Mouse (Mus musculus) myocyte (in vitro differentiated cells): ENCODE measurements at regions not wholly inside any gene's neighbourhood (a gene's known extent, or its start where the extent isn't known, plus 50 kb on each side); places are given as distances from the start of the nearest gene placed in this dataset.
"Not testable (repeated sequence)": the region's sequence is repeated elsewhere in the genome, so short reads cannot be mapped to it uniquely, and the experiment has no call there.

Experiments
- H3K27me3 ChIP-seq: one replicate; pipeline ENCODE4 v1.6.1; 2011; ENCODE audit not compliant: control insufficient read depth, insufficient read depth, insufficient read length
- H3K36me3 ChIP-seq: one replicate; pipeline ENCODE4 v1.6.1; 2011; ENCODE audit not compliant: control insufficient read depth, insufficient read depth
- H3K4me2 ChIP-seq: one replicate; pipeline ENCODE4 v1.6.1; 2011; ENCODE audit warnings: low read depth, control low read depth
- H3K4me3 ChIP-seq: one replicate; pipeline ENCODE4 v1.5.1; 2011; ENCODE audit warnings: mild to moderate bottlenecking, control low read depth, moderate library complexity
- H3K79me2 ChIP-seq: one replicate; pipeline ENCODE4 v1.6.1; 2011; ENCODE audit not compliant: control insufficient read depth, insufficient read depth
- H3ac ChIP-seq: one replicate; pipeline ENCODE4 v1.6.1; 2011; ENCODE audit not compliant: control insufficient read depth, insufficient read length
- CEBPB ChIP-seq: IDR thresholded peaks from 2 replicates; pipeline ENCODE4 v1.6.1; 2011; ENCODE audit warnings: mild to moderate bottlenecking, moderate library complexity; ENCODE audit not compliant: poor library complexity, insufficient read depth, severe bottlenecking
- E2F4 ChIP-seq: IDR thresholded peaks from one replicate; pipeline ENCODE4 v1.6.1; 2011; ENCODE audit warnings: mild to moderate bottlenecking, control low read depth, moderate library complexity; ENCODE audit not compliant: insufficient read depth
- MAX ChIP-seq: IDR thresholded peaks from one replicate; pipeline ENCODE4 v1.6.1; 2011; ENCODE audit warnings: low read depth, mild to moderate bottlenecking, control low read depth
- MYOD1 ChIP-seq, 3 experiments: IDR thresholded peaks; one replicate each; pipeline ENCODE4 v1.6.1; 2011; ENCODE audit warnings: control low read depth in 2 of 3, low read depth in 2 of 3, mild to moderate bottlenecking in 2 of 3, moderate library complexity in 1 of 3; ENCODE audit not compliant: insufficient read length in 2 of 3, control insufficient read depth in 1 of 3
- MYOG ChIP-seq, 3 experiments: IDR thresholded peaks; one replicate each; pipeline ENCODE4 v1.6.1; 2011; ENCODE audit warnings: control low read depth in 2 of 3, low read depth in 2 of 3, mild to moderate bottlenecking in 2 of 3; ENCODE audit not compliant: insufficient read length in 2 of 3, control insufficient read depth in 1 of 3, insufficient read depth in 1 of 3
- POLR2A ChIP-seq: IDR thresholded peaks from one replicate; pipeline ENCODE4 v1.6.1; 2011; ENCODE audit warnings: low read depth, mild to moderate bottlenecking, control low read depth, moderate library complexity; ENCODE audit not compliant: insufficient read length
- POLR2AphosphoS2 ChIP-seq: IDR thresholded peaks from one replicate; pipeline ENCODE4 v1.6.1; 2011; ENCODE audit warnings: low read depth, control low read depth; ENCODE audit not compliant: insufficient read length
- REST ChIP-seq: IDR thresholded peaks from one replicate; pipeline ENCODE4 v1.6.1; 2011; ENCODE audit warnings: mild to moderate bottlenecking, control low read depth, moderate library complexity; ENCODE audit not compliant: insufficient read depth, insufficient read length
- SRF ChIP-seq: IDR thresholded peaks from one replicate; pipeline ENCODE4 v1.6.1; 2011; ENCODE audit warnings: low read depth; ENCODE audit not compliant: control insufficient read depth, insufficient read length
- TCF12 ChIP-seq: IDR thresholded peaks from one replicate; pipeline ENCODE4 v1.6.1; 2011; ENCODE audit warnings: mild to moderate bottlenecking, control low read depth; ENCODE audit not compliant: poor library complexity, insufficient read depth, severe bottlenecking
- TCF3 ChIP-seq: IDR thresholded peaks from one replicate; pipeline ENCODE4 v1.6.1; 2011; ENCODE audit warnings: low read depth, control low read depth; ENCODE audit not compliant: insufficient read length
- USF1 ChIP-seq: IDR thresholded peaks from one replicate; pipeline ENCODE4 v1.6.1; 2011; ENCODE audit warnings: low read depth, mild to moderate bottlenecking, control low read depth, moderate library complexity

DNA sequence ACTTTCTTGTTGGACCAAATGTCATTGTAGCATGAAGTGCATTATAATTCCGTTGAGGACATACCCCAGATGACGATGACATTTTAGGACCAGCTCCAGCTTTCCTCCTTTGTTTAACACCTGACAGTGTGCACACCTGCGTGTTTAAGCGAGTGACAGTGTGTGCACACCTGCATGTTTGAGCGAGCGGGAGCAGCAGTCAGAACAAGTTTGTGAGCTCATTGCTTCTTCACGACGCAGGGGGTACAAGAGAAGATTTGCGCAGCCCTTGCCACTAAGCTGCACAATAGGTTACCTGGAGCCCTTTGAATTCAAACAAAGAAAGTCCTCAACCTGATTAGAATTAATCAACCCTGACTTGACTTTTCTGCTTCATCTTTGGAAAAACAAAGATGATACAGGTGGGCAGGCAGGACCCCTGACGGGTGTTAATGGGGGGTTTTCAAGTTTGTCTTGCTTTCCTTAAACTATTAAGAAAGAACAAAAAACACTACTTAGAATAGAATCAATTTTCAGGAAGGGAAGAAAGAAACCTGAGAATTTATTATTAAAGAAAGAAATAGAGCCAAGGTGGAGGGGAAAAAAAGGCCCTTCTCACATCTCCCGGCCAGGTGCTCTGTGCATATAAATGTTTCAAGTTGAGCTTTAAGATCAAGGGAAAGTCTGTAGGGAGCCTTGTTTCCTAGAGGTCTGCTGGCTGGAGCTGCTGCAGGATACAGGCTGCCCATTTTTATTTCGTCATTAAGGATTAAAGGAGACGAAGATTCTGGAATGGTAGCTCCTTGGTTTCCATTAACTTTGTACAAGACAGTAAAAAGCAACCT is 144.8 kb upstream of the Ttc29 start:
- no peaks in the 10 kb centered on the region for H3K79me2 ChIP-seq
- H3ac ChIP-seq: no peak overlapping the region
- no peak overlapping the region for H3K4me3 ChIP-seq
- TF ChIP-seq POLR2AphosphoS2 (no peak), TCF12 (no peak), REST (no peak), MYOG (IDR thresholded peaks at IDR 0.05; ENCODE audit: control insufficient read depth in 1 of 3, insufficient read depth in 1 of 3, insufficient read length in 2 of 3, low read depth in 2 of 3) (no peak), POLR2A (no peak)
- H3K36me3 ChIP-seq: no peaks in the 10 kb centered on the region
- H3K4me2 ChIP-seq: no peak overlapping the region
- peaks cover 13% of the 10 kb centered on the region for H3K27me3 ChIP-seq

- Histone ChIP-seq H3K27me3 (peaks cover 16% of the 10 kb centered on the region), H3K79me2 (no peaks in the 10 kb centered on the region), H3ac (no peak overlapping the region), H3K36me3 (no peaks in the 10 kb centered on the region), H3K4me2 (no peak overlapping the region), H3K4me3 (no peak overlapping the region)
- TF ChIP-seq POLR2AphosphoS2: no peak
- no peak for TF ChIP-seq REST
- no peak for TF ChIP-seq E2F4
- no peak for TF ChIP-seq POLR2A
- no peak for TF ChIP-seq MYOD1 (IDR thresholded peaks at IDR 0.05; ENCODE audit: control insufficient read depth in 1 of 3, insufficient read length in 2 of 3, low read depth in 2 of 3)
- TF ChIP-seq MAX: no peak
- TF ChIP-seq TCF12: no peak
- TF ChIP-seq TCF3: no peak
- TF ChIP-seq SRF: no peak
- TF ChIP-seq CEBPB: no peak
- TF ChIP-seq MYOG (IDR thresholded peaks at IDR 0.05; ENCODE audit: control insufficient read depth in 1 of 3, insufficient read depth in 1 of 3, insufficient read length in 2 of 3, low read depth in 2 of 3): no peak
- TF ChIP-seq USF1: no peak
Observed at GRCm38 (mm10) chr8:78073821-78074220, 139.3 kb upstream of the Ttc29 start.

DNA sequence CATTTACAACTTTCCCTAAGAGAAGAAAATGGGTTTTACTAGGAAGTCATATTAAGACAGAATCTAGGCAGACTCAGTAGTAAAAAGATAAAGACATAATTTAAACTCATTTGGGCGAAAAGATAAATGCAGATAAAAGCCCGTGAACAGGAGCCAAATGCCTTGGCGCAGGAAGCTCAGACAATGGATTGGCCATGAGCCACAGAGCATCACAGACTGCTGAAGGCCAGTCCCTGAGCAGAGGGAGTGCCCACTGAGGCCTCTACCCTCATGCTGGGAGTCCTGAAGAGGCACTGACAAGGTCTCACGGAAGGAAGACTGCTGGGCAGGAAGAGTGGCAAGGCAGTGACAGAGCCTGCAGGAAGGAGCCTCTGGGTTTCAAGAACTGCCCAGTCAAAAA is 136.0 kb upstream of the Ttc29 start:
- peaks cover 16% of the 10 kb centered on the region for H3K27me3 ChIP-seq
- no peak overlapping the region for H3K4me3 ChIP-seq
- H3K36me3 ChIP-seq: no peaks in the 10 kb centered on the region
- H3K79me2 ChIP-seq: no peaks in the 10 kb centered on the region
- H3ac ChIP-seq: no peak overlapping the region
- TF ChIP-seq MYOG (IDR thresholded peaks at IDR 0.05; ENCODE audit: control insufficient read depth in 1 of 3, insufficient read depth in 1 of 3, insufficient read length in 2 of 3, low read depth in 2 of 3) (no peak), SRF (no peak), E2F4 (no peak), MAX (no peak), USF1 (no peak), TCF12 (no peak), REST (no peak), TCF3 (no peak), POLR2AphosphoS2 (no peak), CEBPB (no peak), MYOD1 (IDR thresholded peaks at IDR 0.05; ENCODE audit: control insufficient read depth in 1 of 3, insufficient read length in 2 of 3, low read depth in 2 of 3) (no peak), POLR2A (no peak)
- peak overlapping the region; percentile 5 for H3K4me2 ChIP-seq

- not testable (repeated sequence) for H3K4me2 ChIP-seq, H3ac ChIP-seq, H3K4me3 ChIP-seq, H3K36me3 ChIP-seq, H3K79me2 ChIP-seq, H3K27me3 ChIP-seq
Observed at GRCm38 (mm10) chr8:78081395-78081794, 131.7 kb upstream of the Ttc29 start.

- Histone ChIP-seq H3K79me2 (no peaks in the 10 kb centered on the region), H3K27me3 (no peaks in the 10 kb centered on the region), H3K4me2 (no peak overlapping the region), H3ac (no peak overlapping the region), H3K36me3 (no peaks in the 10 kb centered on the region), H3K4me3 (no peak overlapping the region)
- TF ChIP-seq POLR2A (no peak), E2F4 (no peak), POLR2AphosphoS2 (no peak), CEBPB (no peak), MYOG (IDR thresholded peaks at IDR 0.05; ENCODE audit: control insufficient read depth in 1 of 3, insufficient read depth in 1 of 3, insufficient read length in 2 of 3, low read depth in 2 of 3) (no peak), REST (no peak), SRF (no peak), TCF3 (no peak), USF1 (no peak), TCF12 (no peak), MYOD1 (IDR thresholded peaks at IDR 0.05; ENCODE audit: control insufficient read depth in 1 of 3, insufficient read length in 2 of 3, low read depth in 2 of 3) (no peak), MAX (no peak)
Observed at GRCm38 (mm10) chr8:78083012-78083411, 130.1 kb upstream of the Ttc29 start.
